Mouse (Mus musculus): Measurements from ENCODE around the gene Rab3il1. TPM values are rescaled to one million over a fixed set of nuclear protein-coding genes. Genes with fewer than 3 reads are reported as not detected.

Rab3il1 gene
- polyA plus RNA-seq, 1 experiment = 362 TPM

DNA sequence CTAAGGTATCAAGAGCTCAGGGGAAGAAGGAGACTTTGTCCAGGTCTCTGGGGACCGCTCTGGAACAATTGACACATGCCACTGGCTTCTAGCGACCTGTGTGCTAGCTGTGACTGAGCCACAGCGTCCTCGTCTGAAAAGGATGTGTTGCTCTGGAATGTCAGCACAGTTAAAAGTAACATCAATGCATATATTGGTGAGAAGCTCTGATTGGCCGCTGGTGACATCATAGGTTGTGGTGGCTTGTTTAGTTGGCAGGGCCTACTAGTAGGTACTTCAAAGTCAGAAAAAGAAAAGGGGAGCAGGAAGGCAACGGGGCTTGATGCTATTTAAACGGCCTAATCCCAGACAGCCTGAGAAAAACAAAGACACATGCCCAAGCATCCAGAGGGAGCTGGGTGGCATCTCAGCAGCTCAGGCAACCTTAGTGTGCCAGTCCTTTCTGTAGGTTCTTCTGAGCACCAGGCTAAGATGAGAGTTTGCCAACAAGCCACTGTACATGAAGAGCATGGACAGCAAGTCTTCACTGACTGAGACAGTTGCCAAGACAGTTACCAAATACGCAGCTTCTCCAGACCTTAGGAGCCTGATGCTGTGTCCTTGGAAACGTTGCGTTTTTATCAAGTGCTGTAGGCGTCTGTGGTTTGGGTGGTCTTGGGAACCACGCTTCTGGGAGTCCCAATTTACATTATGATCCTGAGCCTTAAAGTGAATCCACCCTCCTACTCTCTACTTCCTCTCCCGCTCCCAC, 2.6 kb upstream of the Rab3il1 start:
- Histone ChIP-seq H3K27me3 (ENCODE audit: control insufficient read depth, insufficient read depth, low read length) (no peaks in the 10 kb centered on the region), H3K4me3 (ENCODE audit: control insufficient read depth, low read depth, low read length) (peak overlapping the region; percentile 61)

DNA sequence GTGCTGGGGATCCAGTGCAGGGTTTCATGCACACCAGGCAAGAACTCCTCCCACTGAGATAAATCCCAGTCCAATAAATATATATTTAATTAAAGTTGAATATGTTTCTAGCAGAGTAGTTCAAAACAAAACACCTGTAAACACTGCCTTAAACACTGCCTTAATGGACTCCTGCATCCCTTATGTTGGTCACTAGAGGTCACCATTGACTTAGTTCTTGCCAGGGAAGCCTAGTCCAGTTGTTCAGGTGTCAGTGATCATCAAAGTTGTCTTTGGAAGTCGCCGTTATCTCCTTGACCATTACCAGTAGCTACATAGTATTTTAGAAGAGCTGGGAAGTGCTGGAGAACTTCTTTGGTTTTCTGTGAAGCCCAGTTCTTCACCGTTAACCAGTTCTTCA, 1.1 kb upstream of the Rab3il1 start:
- Histone ChIP-seq H3K27me3 (ENCODE audit: control insufficient read depth, insufficient read depth, low read length) (no peaks in the 10 kb centered on the region), H3K27ac (ENCODE audit: control insufficient read depth, insufficient read depth, low read depth, low read length) (peak overlapping the region; percentile 56; the same call in 1 of the 2 replicates), H3K4me1 (ENCODE audit: control insufficient read depth, insufficient read depth, low read length) (no peaks in the 10 kb centered on the region), H3K4me3 (ENCODE audit: control insufficient read depth, low read depth, low read length) (peak overlapping the region; percentile 89), H3K36me3 (ENCODE audit: control insufficient read depth, insufficient read depth, low read length) (no peaks in the 10 kb centered on the region)
- TF ChIP-seq POLR2A (IDR thresholded peaks at IDR 0.05; ENCODE audit: control insufficient read depth, low read depth, low read length) (no peak), CTCF (IDR thresholded peaks at IDR 0.05; ENCODE audit: control insufficient read depth, insufficient read depth, insufficient replicate concordance, low read depth, low read length) (peak; percentile 19; the same call in 1 of the 2 replicates)

More for the DNA sequence above, 2.6 kb upstream of the Rab3il1 start:
- Histone ChIP-seq H3K4me1 (ENCODE audit: control insufficient read depth, insufficient read depth, low read length) (no peaks in the 10 kb centered on the region), H3K27ac (ENCODE audit: control insufficient read depth, insufficient read depth, low read depth, low read length) (no peak overlapping the region), H3K36me3 (ENCODE audit: control insufficient read depth, insufficient read depth, low read length) (no peaks in the 10 kb centered on the region)
- TF ChIP-seq CTCF (IDR thresholded peaks at IDR 0.05; ENCODE audit: control insufficient read depth, insufficient read depth, insufficient replicate concordance, low read depth, low read length) (no peak), POLR2A (IDR thresholded peaks at IDR 0.05; ENCODE audit: control insufficient read depth, low read depth, low read length) (no peak)

DNA sequence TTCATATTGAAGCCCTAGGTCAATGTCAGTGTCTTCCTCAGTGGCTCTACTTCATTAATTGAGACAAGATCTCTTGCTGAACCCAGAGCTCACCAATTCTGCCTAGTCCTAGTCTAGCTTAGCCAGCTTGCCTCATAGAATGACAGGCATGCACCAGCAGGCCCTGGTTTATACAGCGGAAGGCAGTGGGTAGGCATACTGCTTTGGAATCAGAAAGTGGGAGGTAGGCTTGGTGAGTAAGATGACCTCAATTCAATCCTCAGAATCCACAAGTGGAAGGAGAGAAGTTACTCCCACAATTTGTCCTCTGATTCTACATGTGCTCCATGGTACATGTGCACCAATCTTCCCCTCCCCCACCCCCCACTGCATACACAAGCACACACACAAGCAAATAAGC, 2.2 kb downstream of the Rab3il1 start:
- no peaks in the 10 kb centered on the region for H3K36me3 ChIP-seq (ENCODE audit: control insufficient read depth, insufficient read depth, low read length)
- H3K27ac ChIP-seq (ENCODE audit: control insufficient read depth, insufficient read depth, low read depth, low read length) = no peak overlapping the region
- H3K27me3 ChIP-seq (ENCODE audit: control insufficient read depth, insufficient read depth, low read length) = no peaks in the 10 kb centered on the region
- H3K4me3 ChIP-seq (ENCODE audit: control insufficient read depth, low read depth, low read length) = peak overlapping the region; percentile 82
- no peaks in the 10 kb centered on the region for H3K4me1 ChIP-seq (ENCODE audit: control insufficient read depth, insufficient read depth, low read length)
- TF ChIP-seq CTCF (IDR thresholded peaks at IDR 0.05; ENCODE audit: control insufficient read depth, insufficient read depth, insufficient replicate concordance, low read depth, low read length) (no peak), POLR2A (IDR thresholded peaks at IDR 0.05; ENCODE audit: control insufficient read depth, low read depth, low read length) (no peak)

DNA sequence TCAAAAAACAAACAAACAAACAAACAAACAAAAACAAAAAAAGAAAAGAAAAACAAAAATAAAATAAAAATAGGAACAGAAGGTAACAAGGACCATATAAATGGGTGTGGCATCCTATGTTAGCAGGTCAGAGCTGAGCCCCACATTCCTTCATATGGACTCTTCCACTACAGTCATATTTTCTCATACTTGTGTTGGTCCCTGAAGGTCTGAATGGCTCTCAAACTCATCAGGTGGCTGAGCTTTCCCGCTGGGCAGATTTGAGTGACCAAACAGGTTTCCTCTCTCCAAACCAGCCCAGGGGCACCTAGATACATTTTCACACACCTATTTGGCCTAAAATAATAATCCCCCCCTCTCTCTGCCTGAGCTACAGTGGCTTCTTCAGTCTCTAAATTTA, 9.9 kb downstream of the Rab3il1 start:
- peaks cover 4% of the 10 kb centered on the region for H3K4me1 ChIP-seq (ENCODE audit: control insufficient read depth, insufficient read depth, low read length)
- no peaks in the 10 kb centered on the region for H3K27me3 ChIP-seq (ENCODE audit: control insufficient read depth, insufficient read depth, low read length)
- no peak overlapping the region for H3K4me3 ChIP-seq (ENCODE audit: control insufficient read depth, low read depth, low read length)
- H3K36me3 ChIP-seq (ENCODE audit: control insufficient read depth, insufficient read depth, low read length) = no peaks in the 10 kb centered on the region
- no peak for TF ChIP-seq CTCF (IDR thresholded peaks at IDR 0.05; ENCODE audit: control insufficient read depth, insufficient read depth, insufficient replicate concordance, low read depth, low read length)
- no peak for TF ChIP-seq POLR2A (IDR thresholded peaks at IDR 0.05; ENCODE audit: control insufficient read depth, low read depth, low read length)
- no peak overlapping the region for H3K27ac ChIP-seq (ENCODE audit: control insufficient read depth, insufficient read depth, low read depth, low read length)

DNA sequence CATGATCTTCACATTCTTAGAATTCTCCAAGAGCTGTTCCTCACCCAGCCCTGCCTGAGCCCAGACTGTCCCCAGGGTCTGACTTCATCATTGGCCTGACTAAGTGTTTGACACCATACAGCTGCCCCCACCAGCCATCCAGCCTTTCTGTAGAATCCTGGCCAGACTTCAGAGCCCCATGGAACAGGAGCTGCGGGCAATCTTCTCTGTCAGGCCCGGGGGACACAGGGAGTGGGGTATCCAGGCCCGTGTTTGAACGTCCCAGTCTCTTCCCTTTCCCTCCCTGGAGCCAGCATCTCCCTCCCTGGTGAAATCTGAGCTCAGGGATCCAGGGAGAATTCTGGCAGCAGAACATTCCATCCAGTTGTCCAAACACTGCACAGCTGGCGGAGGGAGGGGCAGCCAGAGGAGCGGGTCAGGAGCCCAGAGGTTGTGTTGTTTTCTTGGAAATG, 11.4 kb downstream of the Rab3il1 start:
- no peak for TF ChIP-seq POLR2A (IDR thresholded peaks at IDR 0.05; ENCODE audit: control insufficient read depth, low read depth, low read length)
- TF ChIP-seq CTCF (IDR thresholded peaks at IDR 0.05; ENCODE audit: control insufficient read depth, insufficient read depth, insufficient replicate concordance, low read depth, low read length) = no peak
- H3K4me1 ChIP-seq (ENCODE audit: control insufficient read depth, insufficient read depth, low read length) = peaks cover 7% of the 10 kb centered on the region
- H3K27ac ChIP-seq (ENCODE audit: control insufficient read depth, insufficient read depth, low read depth, low read length) = peak overlapping the region; percentile 68
- no peaks in the 10 kb centered on the region for H3K27me3 ChIP-seq (ENCODE audit: control insufficient read depth, insufficient read depth, low read length)
- H3K4me3 ChIP-seq (ENCODE audit: control insufficient read depth, low read depth, low read length) = no peak overlapping the region
- no peaks in the 10 kb centered on the region for H3K36me3 ChIP-seq (ENCODE audit: control insufficient read depth, insufficient read depth, low read length)

DNA sequence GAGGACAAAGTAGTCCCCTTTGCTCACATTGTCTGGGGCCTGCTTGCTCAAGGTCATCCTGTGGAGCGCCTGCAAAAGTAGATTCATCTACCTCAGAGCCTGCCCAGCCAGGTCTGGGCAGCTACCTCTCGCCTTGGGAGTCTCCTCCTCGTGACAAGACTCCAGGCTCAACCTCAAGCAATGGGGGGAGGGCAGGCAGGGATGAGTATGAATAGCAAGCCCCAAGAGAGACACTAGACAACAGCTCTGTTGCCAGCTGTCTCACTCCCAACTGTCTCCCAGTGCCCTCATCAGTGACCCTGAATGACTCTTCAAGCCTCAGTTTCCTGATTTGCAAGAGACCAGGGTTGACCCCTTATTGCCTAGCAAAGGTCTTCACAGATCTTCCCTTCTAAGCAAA, 11.9 kb downstream of the Rab3il1 start:
- no peak for TF ChIP-seq CTCF (IDR thresholded peaks at IDR 0.05; ENCODE audit: control insufficient read depth, insufficient read depth, insufficient replicate concordance, low read depth, low read length)
- no peak for TF ChIP-seq POLR2A (IDR thresholded peaks at IDR 0.05; ENCODE audit: control insufficient read depth, low read depth, low read length)
- Histone ChIP-seq H3K27me3 (ENCODE audit: control insufficient read depth, insufficient read depth, low read length) (no peaks in the 10 kb centered on the region), H3K27ac (ENCODE audit: control insufficient read depth, insufficient read depth, low read depth, low read length) (peak overlapping the region; percentile 68; the same call in 1 of the 2 replicates), H3K4me1 (ENCODE audit: control insufficient read depth, insufficient read depth, low read length) (peaks cover 12% of the 10 kb centered on the region), H3K36me3 (ENCODE audit: control insufficient read depth, insufficient read depth, low read length) (no peaks in the 10 kb centered on the region), H3K4me3 (ENCODE audit: control insufficient read depth, low read depth, low read length) (no peak overlapping the region)

DNA sequence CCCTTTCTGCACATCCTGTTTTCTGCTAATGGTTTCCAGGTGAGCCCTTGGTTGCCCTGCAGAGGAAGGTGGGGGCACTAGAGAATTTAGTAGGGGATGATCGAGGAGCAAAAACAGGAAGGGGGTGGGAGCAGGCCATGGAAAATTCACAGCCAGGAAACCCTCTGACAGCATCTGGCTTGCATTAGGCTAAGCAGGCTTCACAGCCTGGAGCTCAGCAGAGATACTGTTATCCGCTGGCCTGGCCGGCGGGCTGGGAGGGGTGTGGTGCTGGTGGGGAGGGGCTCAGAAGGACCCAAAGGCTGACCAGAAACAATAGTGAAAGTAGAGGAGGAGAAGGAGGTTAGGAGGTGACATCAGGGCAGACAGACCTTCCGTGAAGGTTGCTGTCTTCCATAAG, 12.4 kb downstream of the Rab3il1 start:
- H3K4me1 ChIP-seq (ENCODE audit: control insufficient read depth, insufficient read depth, low read length) = peaks cover 14% of the 10 kb centered on the region
- peak overlapping the region; percentile 40; the same call in 1 of the 2 replicates for H3K27ac ChIP-seq (ENCODE audit: control insufficient read depth, insufficient read depth, low read depth, low read length)
- no peaks in the 10 kb centered on the region for H3K36me3 ChIP-seq (ENCODE audit: control insufficient read depth, insufficient read depth, low read length)
- no peak overlapping the region for H3K4me3 ChIP-seq (ENCODE audit: control insufficient read depth, low read depth, low read length)
- TF ChIP-seq CTCF (IDR thresholded peaks at IDR 0.05; ENCODE audit: control insufficient read depth, insufficient read depth, insufficient replicate concordance, low read depth, low read length) (no peak), POLR2A (IDR thresholded peaks at IDR 0.05; ENCODE audit: control insufficient read depth, low read depth, low read length) (no peak)
- H3K27me3 ChIP-seq (ENCODE audit: control insufficient read depth, insufficient read depth, low read length) = no peaks in the 10 kb centered on the region
